ENCODE assay signal across 16 mouse cellular contexts in genomic region chr17:23778447-23778846, GRCm38 (mm10). TPM values are rescaled to one million over a fixed set of nuclear protein-coding genes. Genes with fewer than 3 reads are reported as not detected.
"Had no signal": no experiment of that assay in that cellular context is flagged by ENCODE, and none has a peak within 500 bp of the region (broad histone marks: within the 10 kb centered on the region; RNA-seq: fewer than 3 reads in every experiment).

No protein-coding gene starts in this region.

- H3K4me1 ChIP-seq: stomach, embryonic 15.5 days had no signal

- H3K4me3 ChIP-seq: liver, embryonic 12.5 days; megakaryocyte, embryonic 14.5 days; midbrain, embryonic 13.5 days; midbrain, embryonic 15.5 days; neural tube, embryonic 12.5 days; stomach, embryonic 15.5 days had no signal

- H3K4me2 ChIP-seq: liver, embryonic 12.5 days; lung, embryonic 14.5 days; midbrain, embryonic 11.5 days; midbrain, embryonic 13.5 days; midbrain, embryonic 15.5 days; neural tube, embryonic 12.5 days; stomach, embryonic 15.5 days had no signal

- H3K27ac ChIP-seq: liver, embryonic 12.5 days; liver, embryonic 14.5 days; macrophage; midbrain, embryonic 13.5 days; midbrain, embryonic 15.5 days; neural tube, embryonic 12.5 days; stomach, embryonic 15.5 days; stomach, postnatal 0 days had no signal

- DNase-seq: lung, embryonic 14.5 days; right cerebral cortex, postnatal 14 days; thymus, adult 2 months; thymus, postnatal 25 days; thymus, postnatal 4 days had no signal

- H3K9ac ChIP-seq: liver, embryonic 12.5 days; liver, embryonic 14.5 days; lung, embryonic 14.5 days; midbrain, embryonic 13.5 days; midbrain, embryonic 15.5 days; neural tube, embryonic 12.5 days; stomach, embryonic 15.5 days had no signal

- H3K36me3 ChIP-seq: liver, embryonic 12.5 days; stomach, embryonic 15.5 days had no signal

- H3K27me3 ChIP-seq: liver, embryonic 12.5 days; midbrain, embryonic 13.5 days; midbrain, embryonic 15.5 days; neural tube, embryonic 12.5 days; stomach, embryonic 15.5 days had no signal

- ATAC-seq: liver, embryonic 12.5 days; midbrain, embryonic 13.5 days; midbrain, embryonic 15.5 days had no signal

- H3K9me3 ChIP-seq: liver, embryonic 12.5 days; megakaryocyte, embryonic 14.5 days; midbrain, embryonic 13.5 days; midbrain, embryonic 15.5 days; neural tube, embryonic 12.5 days; stomach, embryonic 15.5 days had no signal

RNA-seq across cellular contexts. Expression of gene Kremen2, which starts 32.8 kb away (rescaled TPM):
- polyA plus RNA-seq: liver, embryonic 16.5 days; lung, embryonic 14.5 days; macrophage had no signal
